Mouse (Mus musculus) C2C12 (cell line): ENCODE measurements around the gene Trim14. TPM values are rescaled to one million over a fixed set of nuclear protein-coding genes. Genes with fewer than 3 reads are reported as not detected.

Experiments
- H3K27me3 ChIP-seq: one replicate; pipeline ENCODE4 v1.6.1; 2011; ENCODE audit not compliant: control insufficient read depth, insufficient read depth, insufficient read length
- H3K36me3 ChIP-seq: one replicate; pipeline ENCODE4 v1.6.1; 2011; ENCODE audit not compliant: control insufficient read depth, insufficient read depth
- H3K4me3 ChIP-seq: one replicate; pipeline ENCODE4 v1.5.1; 2011; ENCODE audit warnings: mild to moderate bottlenecking, control low read depth; ENCODE audit not compliant: poor library complexity, insufficient read depth, severe bottlenecking
- H3K79me2 ChIP-seq: one replicate; pipeline ENCODE4 v1.6.1; 2011; ENCODE audit not compliant: control insufficient read depth, insufficient read depth
- H3K79me3 ChIP-seq: one replicate; pipeline ENCODE4 v1.6.1; 2011; ENCODE audit warnings: low read depth, control low read depth
- H3ac ChIP-seq: one replicate; pipeline ENCODE3; 2011; ENCODE audit warnings: low read depth; ENCODE audit not compliant: control insufficient read depth, insufficient read length
- CEBPB ChIP-seq: IDR thresholded peaks from one replicate; pipeline ENCODE4 v1.6.1; 2011; ENCODE audit warnings: low read depth, mild to moderate bottlenecking, control low read depth, moderate library complexity
- CTCF ChIP-seq: IDR thresholded peaks from one replicate; pipeline ENCODE4 v1.5.1; 2011; ENCODE audit not compliant: control insufficient read depth, insufficient read depth, insufficient read length
- FOSL1 ChIP-seq: IDR thresholded peaks from one replicate; pipeline ENCODE4 v1.8.0; 2011; ENCODE audit warnings: mild to moderate bottlenecking, low read length; ENCODE audit not compliant: poor library complexity, insufficient read depth, severe bottlenecking
- MAX ChIP-seq: IDR thresholded peaks from one replicate; pipeline ENCODE4 v1.6.1; 2011; ENCODE audit warnings: mild to moderate bottlenecking, control low read depth
- MYOD1 ChIP-seq: IDR thresholded peaks from one replicate; pipeline ENCODE4 v1.6.1; 2011; ENCODE audit warnings: low read depth; ENCODE audit not compliant: control insufficient read depth, insufficient read length
- MYOG ChIP-seq: IDR thresholded peaks from one replicate; pipeline ENCODE4 v1.6.1; 2011; ENCODE audit not compliant: control insufficient read depth, insufficient read length; ENCODE audit errors: extremely low read depth
- USF1 ChIP-seq: IDR thresholded peaks from one replicate; pipeline ENCODE4 v1.6.1; 2011; ENCODE audit warnings: low read depth, mild to moderate bottlenecking, control low read depth, moderate library complexity
- polyA plus RNA-seq: library from polyadenylated mRNA; unstranded; fragments of >200 nt; fragmentation: generic; extraction: Trizol; gene quantifications from one replicate; pipeline ENCODE4 v1.2.1, GENCODE M21; 2012; ENCODE audit warnings: missing spikeins

Gene Trim14
- polyA plus RNA-seq, 1 experiment = 0.12 TPM

DNA sequence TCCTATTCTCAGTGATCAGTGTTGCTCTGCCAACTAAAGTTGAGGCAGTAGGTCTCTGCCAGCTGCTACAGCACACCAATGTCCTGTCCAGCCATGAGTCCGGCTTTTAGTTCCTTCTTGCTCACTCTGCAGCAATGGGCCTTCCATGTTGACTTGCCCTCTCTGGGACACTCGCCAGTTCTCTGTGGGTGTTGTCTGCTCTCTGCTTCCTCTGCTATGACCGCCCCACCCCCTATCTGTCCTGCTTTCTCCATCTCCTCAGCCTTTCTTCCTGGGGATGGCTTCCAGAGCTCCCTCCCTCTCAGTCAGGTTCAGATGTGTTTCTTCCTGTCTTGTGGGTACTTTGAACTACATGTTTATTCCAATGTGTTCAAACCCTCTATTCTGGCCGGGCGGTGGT, 48.6 kb downstream of the Trim14 start:
- Histone ChIP-seq H3K27me3 (no peaks in the 10 kb centered on the region), H3K36me3 (no peaks in the 10 kb centered on the region), H3K79me2 (peaks cover 32% of the 10 kb centered on the region), H3ac (no peak overlapping the region), H3K4me3 (no peak overlapping the region), H3K79me3 (peaks cover 21% of the 10 kb centered on the region)
- TF ChIP-seq MYOG (no peak), USF1 (no peak), FOSL1 (no peak), MAX (no peak), CEBPB (no peak), MYOD1 (no peak), CTCF (no peak)

DNA sequence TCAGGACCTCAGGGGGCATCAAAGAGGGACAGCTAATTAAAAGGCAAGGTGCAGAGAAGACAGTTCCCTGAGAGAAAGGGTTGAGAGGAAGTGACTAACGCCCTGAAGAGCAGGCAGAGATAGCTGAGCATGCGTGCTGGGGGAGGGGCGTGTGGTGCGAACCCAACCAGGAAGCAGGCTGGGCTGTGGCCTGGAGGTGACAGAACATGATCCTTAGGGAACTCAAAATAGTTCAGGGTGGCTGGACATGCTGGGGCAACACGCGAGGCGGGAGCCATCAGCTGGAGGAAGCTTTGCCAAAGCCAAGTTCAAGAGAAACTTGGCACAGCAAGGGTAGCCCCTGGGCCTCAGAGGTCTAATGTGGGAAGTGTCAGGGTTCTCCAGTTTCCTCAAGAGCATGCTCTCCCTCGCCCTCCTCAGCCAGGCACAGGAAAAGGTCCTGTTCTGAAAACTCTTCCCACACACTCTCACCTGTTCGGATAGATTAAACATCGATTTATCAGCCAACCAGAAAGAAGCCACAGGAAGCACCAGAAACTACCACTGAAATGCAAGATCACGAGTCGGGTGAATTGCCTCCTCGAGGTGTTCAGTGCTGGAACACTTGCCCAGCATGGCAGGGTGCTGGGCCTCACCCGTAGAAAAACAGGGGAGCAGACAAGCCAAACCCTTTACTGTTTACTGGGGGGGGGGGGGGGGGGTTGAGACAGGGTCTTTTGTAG, 50.1 kb downstream of the Trim14 start:
- Histone ChIP-seq H3ac (no peak overlapping the region), H3K79me2 (peaks cover 17% of the 10 kb centered on the region), H3K4me3 (no peak overlapping the region), H3K36me3 (no peaks in the 10 kb centered on the region), H3K27me3 (no peaks in the 10 kb centered on the region), H3K79me3 (peaks cover 13% of the 10 kb centered on the region)
- TF ChIP-seq CEBPB (no peak), MYOD1 (no peak), FOSL1 (no peak), CTCF (no peak), MAX (peak; percentile 73), MYOG (no peak), USF1 (no peak)

DNA sequence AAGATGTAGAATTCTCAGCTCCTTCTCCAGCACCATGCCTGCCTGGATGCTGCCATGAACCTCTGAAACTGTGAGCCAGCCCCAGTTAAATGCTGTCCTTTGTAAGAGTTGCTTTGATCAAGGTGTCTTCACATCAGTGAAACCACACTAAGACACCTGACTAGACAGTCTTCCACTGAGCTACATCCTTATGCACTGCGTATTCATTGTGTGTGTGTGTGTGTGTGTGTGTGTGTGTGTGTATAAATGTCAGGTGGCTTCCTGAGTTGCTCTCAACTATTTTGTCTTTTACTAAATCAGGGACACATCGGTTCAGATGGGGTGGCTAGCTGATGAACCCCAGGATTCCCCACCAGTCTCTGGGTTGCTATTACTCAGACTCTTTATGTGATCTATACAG, 56.9 kb downstream of the Trim14 start:
- Histone ChIP-seq H3K79me2 (no peaks in the 10 kb centered on the region), H3ac (no peak overlapping the region), H3K27me3 (no peaks in the 10 kb centered on the region), H3K79me3 (no peaks in the 10 kb centered on the region), H3K36me3 (peaks cover 42% of the 10 kb centered on the region), H3K4me3 (no peak overlapping the region)
- no peak for TF ChIP-seq USF1

DNA sequence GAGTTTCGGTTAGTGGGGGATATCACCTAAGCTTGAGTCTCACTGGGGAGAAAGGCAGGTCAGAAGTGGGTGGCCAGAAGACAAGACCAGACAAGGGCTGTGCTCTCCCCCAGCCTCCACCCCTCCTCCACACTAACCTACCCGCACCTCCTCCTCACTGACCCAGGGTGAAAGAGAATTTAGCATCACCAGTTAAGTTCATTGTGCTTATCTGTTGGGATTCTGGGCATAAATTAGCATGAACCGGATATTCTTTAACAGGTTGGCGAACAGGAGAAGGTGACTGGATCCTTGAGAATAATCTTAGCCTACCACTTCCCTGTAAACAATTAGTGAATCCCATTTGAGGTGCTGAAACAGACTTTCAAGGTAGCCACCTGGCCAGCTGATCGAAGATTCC, 60.8 kb downstream of the Trim14 start:
- Histone ChIP-seq H3K79me3 (peaks cover 3% of the 10 kb centered on the region), H3K4me3 (no peak overlapping the region), H3ac (no peak overlapping the region), H3K79me2 (peaks cover under 1% of the 10 kb centered on the region), H3K36me3 (peaks cover 80% of the 10 kb centered on the region), H3K27me3 (no peaks in the 10 kb centered on the region)
- no peak for TF ChIP-seq MAX
- TF ChIP-seq MYOD1 = no peak
- no peak for TF ChIP-seq USF1
- no peak for TF ChIP-seq MYOG
- TF ChIP-seq CTCF = no peak
- no peak for TF ChIP-seq CEBPB
- no peak for TF ChIP-seq FOSL1

DNA sequence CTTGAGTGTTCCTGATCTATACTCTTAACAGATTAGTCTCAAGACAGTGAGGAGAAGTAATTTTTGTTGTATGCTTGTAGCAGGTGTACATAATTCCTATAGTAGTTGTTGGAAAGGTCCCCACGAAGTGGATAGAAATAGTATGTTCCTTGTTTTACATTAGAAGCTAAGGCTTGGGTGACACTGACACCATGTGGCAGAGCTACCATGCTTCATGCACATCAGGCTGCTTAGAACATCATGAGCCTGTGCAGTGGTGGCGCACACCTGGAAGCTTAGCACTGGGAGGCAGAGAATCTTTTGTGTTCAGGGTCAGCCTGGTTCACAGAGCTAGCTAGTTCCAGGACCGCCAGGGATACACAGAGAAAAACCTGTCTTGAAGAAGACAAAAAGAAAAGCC, 70.2 kb downstream of the Trim14 start:
- H3K79me3 ChIP-seq = peaks cover 76% of the 10 kb centered on the region
- H3K27me3 ChIP-seq = no peaks in the 10 kb centered on the region
- TF ChIP-seq CEBPB = no peak
- TF ChIP-seq CTCF = no peak
- TF ChIP-seq MYOD1 = no peak
- no peak for TF ChIP-seq FOSL1
- TF ChIP-seq MAX = no peak
- TF ChIP-seq USF1 = no peak
- TF ChIP-seq MYOG = no peak
- H3K36me3 ChIP-seq = peaks cover 100% of the 10 kb centered on the region
- no peak overlapping the region for H3ac ChIP-seq
- peaks cover 94% of the 10 kb centered on the region for H3K79me2 ChIP-seq
- H3K4me3 ChIP-seq = no peak overlapping the region

DNA sequence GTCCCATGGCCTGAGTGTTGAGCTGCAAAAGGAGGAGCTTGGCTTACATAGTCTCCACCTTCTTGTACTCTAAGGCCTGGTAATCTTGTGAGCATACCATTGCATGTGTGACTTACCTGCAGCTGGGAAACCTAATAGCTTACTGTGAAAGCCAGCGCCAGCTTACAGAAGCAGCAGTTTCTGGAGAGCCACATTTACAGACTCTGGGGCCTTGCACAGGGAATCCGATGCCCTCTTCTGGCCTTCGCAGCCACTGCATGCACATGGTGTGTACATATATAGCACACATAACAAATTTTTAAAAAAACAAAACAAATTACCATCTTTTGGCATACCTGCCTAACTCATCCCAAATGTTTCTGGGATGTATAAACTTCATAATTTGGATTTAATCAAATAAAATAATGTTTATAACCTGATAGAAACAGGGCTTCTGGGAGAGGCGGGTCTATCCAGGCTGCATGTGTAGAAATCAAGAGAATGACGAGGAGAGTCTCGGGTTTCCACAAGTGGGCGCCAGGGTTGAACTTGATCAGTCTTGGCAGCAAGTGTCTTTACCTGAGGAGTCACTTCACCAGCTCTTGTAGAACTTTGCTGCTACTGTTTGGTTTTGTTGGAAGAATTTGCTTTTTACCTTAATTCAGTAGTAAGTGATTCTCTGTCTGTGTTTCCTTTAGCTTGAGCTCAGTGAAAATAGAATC, 72.7 kb downstream of the Trim14 start:
- Histone ChIP-seq H3K79me3 (peaks cover 95% of the 10 kb centered on the region), H3K79me2 (peaks cover 100% of the 10 kb centered on the region), H3K4me3 (no peak overlapping the region), H3K36me3 (peaks cover 92% of the 10 kb centered on the region), H3ac (no peak overlapping the region), H3K27me3 (no peaks in the 10 kb centered on the region)
- TF ChIP-seq CTCF = peak; percentile 3
- no peak for TF ChIP-seq MYOG
- TF ChIP-seq MYOD1 = no peak
